Mouse (Mus musculus): ENCODE measurements at regions not wholly inside any gene's neighbourhood (a gene's known extent, or its start where the extent isn't known, plus 50 kb on each side); places are given as distances from the start of the nearest gene placed in this dataset.

DNA sequence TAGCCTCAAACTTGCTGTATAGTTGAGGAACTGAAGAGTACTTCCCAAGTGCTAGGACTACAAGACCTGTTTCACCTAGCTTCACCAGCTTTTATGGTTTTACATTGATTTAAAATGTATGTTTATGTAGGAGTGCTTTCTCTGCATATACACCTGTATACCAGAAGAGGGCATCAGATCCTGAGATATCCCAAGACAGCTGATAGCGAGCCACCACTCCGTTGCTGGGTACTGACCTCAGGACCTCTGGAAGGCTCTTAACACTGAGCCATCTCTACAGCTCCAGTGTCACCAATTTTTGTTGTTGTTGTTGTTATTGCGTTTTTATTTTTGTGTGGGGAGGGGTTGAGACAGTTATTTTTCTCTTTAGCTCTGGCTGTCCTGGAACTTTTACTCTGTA lies 55.9 kb upstream of the Ddx3x start:
- DNase-seq (ENCODE audit: low spot score in 2 of 2) = no peak

DNA sequence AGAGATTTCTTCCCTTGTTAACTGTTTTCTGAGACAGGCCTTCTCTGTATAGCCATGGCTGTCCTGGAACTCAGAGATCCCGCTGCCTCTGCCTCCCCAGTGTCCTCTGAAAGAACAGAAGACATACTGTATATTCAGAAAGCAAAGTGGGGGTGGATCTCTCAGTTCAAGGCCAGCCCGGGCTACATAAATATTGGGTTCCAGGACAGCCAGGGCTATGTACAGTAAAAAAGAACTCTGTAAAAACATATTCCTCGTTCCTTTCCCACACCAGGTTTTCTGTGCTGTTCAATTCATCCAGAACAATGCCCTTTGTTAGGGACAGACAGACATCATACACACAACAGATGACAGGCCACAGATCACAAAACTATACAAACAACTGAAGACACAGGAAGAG lies 54.3 kb upstream of the Ddx3x start:
- DNase-seq (ENCODE audit: low spot score in 2 of 2) = no peak

DNA sequence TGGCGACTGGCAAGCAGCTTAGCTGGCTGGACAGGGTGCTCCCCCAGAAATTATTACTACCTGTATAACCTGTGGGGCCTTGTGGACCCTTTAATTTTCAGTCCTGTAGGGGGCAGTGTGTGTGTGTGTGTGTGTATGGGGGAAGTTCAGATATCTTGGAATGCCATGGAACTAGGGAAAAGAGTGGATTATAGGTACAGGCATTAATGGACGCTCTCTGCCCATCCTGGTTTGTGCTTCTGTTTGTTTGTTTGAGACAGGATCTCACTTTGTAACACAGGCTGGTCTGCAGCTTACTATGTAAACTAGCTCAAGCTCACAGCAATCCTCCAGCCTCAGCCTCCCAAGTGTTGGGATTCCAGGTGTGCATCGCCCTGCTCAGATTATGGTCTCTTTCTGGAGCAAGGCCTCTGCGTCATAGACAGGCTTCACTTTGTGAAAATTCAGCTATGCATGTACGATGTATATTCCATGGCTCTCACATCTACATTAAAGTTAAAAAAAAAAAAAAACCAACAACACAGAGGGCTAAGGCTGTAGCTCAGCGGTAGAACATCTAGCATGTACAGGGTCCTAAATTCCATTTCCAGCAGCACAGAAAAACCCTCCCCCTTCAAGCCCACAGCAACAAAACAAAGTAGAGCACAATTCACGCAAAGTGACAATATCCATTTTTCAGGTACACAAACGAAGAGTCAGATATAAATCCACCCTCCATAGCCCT lies 50.7 kb upstream of the Ddx3x start:
- DNase-seq (ENCODE audit: low spot score in 2 of 2) = peak; percentile 6 to 32

DNA sequence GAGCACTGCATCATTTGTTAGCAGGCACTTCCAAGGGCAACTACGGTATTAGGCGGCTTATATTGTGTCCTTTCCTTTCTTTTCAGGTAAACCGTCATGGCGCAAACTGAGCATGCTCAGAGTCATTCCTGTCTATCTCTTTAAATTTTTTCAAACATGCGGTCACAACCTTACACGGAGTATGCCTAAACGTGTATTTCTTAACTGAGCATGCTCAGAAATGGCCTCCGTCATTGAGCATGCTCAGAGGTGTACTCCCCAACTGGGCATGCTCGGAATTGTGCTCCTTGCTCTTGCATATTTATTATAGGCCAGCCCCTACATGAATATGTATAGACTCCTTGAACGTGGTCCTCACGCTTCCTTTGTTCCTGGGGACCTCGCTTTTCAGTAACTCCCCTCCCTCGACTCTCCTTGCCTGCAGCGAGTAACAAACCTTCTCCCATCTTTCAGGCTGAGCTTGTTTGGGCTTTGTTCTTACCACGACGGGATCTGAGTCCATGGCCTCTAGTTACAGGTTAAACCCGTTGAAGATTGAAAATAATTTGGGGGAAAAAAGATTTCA lies 50.1 kb upstream of the Ddx3x start:
- peak; percentile 50 to 63 for DNase-seq (ENCODE audit: low spot score in 2 of 2)

All from adrenal gland, adult 18-20 months (tissue).